Comparison of ENCODE assay signal across 8 mouse cellular contexts in genomic region chrX:157547082-157547481, GRCm38 (mm10). TPM values are rescaled to one million over a fixed set of nuclear protein-coding genes. Genes with fewer than 3 reads are reported as not detected.
DNase-seq lines count a peak whose midpoint lies in the region; ATAC-seq lines count a peak whose summit lies in the region.
"Had no signal": no experiment of that assay in that cellular context is flagged by ENCODE, and none has a peak within 500 bp of the region (broad histone marks: within the 10 kb centered on the region; RNA-seq: fewer than 3 reads in every experiment).

No protein-coding gene starts in this region.

- H3K4me3 ChIP-seq in forebrain, embryonic 13.5 days = no peak overlapping the region
- no peak overlapping the region for H3K4me3 ChIP-seq in midbrain, embryonic 14.5 days (replicated peaks; ENCODE audit: low read depth, low read length)
- H3K4me3 ChIP-seq: layer of hippocampus, adult 2 months had no signal

- H3K4me2 ChIP-seq in forebrain, embryonic 13.5 days = no peak overlapping the region
- H3K4me2 ChIP-seq in midbrain, embryonic 14.5 days (ENCODE audit: low read length) = no peak overlapping the region

- H3K9ac ChIP-seq in forebrain, embryonic 13.5 days = no peak overlapping the region
- no peak overlapping the region for H3K9ac ChIP-seq in midbrain, embryonic 14.5 days (replicated peaks; ENCODE audit: low read length)

- H3K9me3 ChIP-seq in forebrain, embryonic 13.5 days (replicated peaks) = no peaks in the 10 kb centered on the region
- no peaks in the 10 kb centered on the region for H3K9me3 ChIP-seq in midbrain, embryonic 14.5 days (ENCODE audit: control insufficient read depth, low read length)

- ATAC-seq in forebrain, embryonic 13.5 days = peak; percentile 67; the same call in 1 of the 2 replicates
- peak; percentile 62; the same call in 1 of the 2 replicates for ATAC-seq in midbrain, embryonic 14.5 days (ENCODE audit: low FRiP score, low TSS enrichment)

- H3K36me3 ChIP-seq in forebrain, embryonic 13.5 days (ENCODE audit: poor library complexity, severe bottlenecking) = peaks cover under 1% of the 10 kb centered on the region; the same call in 1 of the 2 replicates
- no peaks in the 10 kb centered on the region for H3K36me3 ChIP-seq in midbrain, embryonic 14.5 days (ENCODE audit: control insufficient read depth, insufficient read depth, low read length)

- no peak overlapping the region for H3K27ac ChIP-seq in forebrain, embryonic 13.5 days
- H3K27ac ChIP-seq in midbrain, embryonic 14.5 days (replicated peaks; ENCODE audit: low read depth, low read length) = 0 out of 2 replicates have a peak overlapping the region, but pooled peaks have one; percentile 20
- H3K27ac ChIP-seq: layer of hippocampus, adult 2 months had no signal

- peak; percentile 2 for DNase-seq in brain, embryonic 18.5 days (ENCODE audit: low read depth, low spot score)
- peak; percentile 39 for DNase-seq in kidney, postnatal 14 days
- peak; percentile 48 for DNase-seq in midbrain, embryonic 14.5 days
- DNase-seq in cerebellum, postnatal 36 days = no peak
- DNase-seq in cerebellum, postnatal 25 days = no peak
- DNase-seq in right cerebral cortex, postnatal 14 days = no peak

- WGBS in forebrain, embryonic 13.5 days = 21% methylated on average over 3 of the region's 3 CpGs
- WGBS in midbrain, embryonic 14.5 days = 24% methylated on average over 3 of the region's 3 CpGs

- no peaks in the 10 kb centered on the region for H3K27me3 ChIP-seq in forebrain, embryonic 13.5 days
- H3K27me3 ChIP-seq in midbrain, embryonic 14.5 days (ENCODE audit: control insufficient read depth, insufficient read depth, low read length) = no peaks in the 10 kb centered on the region

- H3K4me1 ChIP-seq in forebrain, embryonic 13.5 days = no peaks in the 10 kb centered on the region
- no peaks in the 10 kb centered on the region; the same call in 1 of the 2 replicates for H3K4me1 ChIP-seq in midbrain, embryonic 14.5 days (ENCODE audit: control insufficient read depth, insufficient read depth, low read length)

RNA-seq across cellular contexts. Expression of gene Yy2, which starts 21.7 kb away (rescaled TPM):
- polyA plus RNA-seq in forebrain, embryonic 13.5 days (2015; fragmentation: Nextera tagmentation; extraction: Ambion mirVana) = 4.1 and 6.1 TPM in 2 replicates
- 2.1 and 2.2 TPM in 2 replicates for polyA plus RNA-seq in midbrain, embryonic 14.5 days (2014; fragmentation: Nextera tagmentation; extraction: Ambion mirVana)

RNA-seq across cellular contexts. Expression of gene Mbtps2, which starts 51.4 kb away (rescaled TPM):
- 26.1 and 26.7 TPM in 2 replicates for polyA plus RNA-seq in forebrain, embryonic 13.5 days (2015; fragmentation: Nextera tagmentation; extraction: Ambion mirVana)
- 22.1 and 31.6 TPM in 2 replicates for polyA plus RNA-seq in midbrain, embryonic 14.5 days (2014; fragmentation: Nextera tagmentation; extraction: Ambion mirVana)

RNA-seq across cellular contexts. Expression of gene Sms, which starts 55.0 kb away (rescaled TPM):
- polyA plus RNA-seq in forebrain, embryonic 13.5 days (2015; fragmentation: Nextera tagmentation; extraction: Ambion mirVana) = 120 and 139 TPM in 2 replicates
- polyA plus RNA-seq in midbrain, embryonic 14.5 days (2014; fragmentation: Nextera tagmentation; extraction: Ambion mirVana) = 143 and 146 TPM in 2 replicates

Comparison
In these comparisons a context has a peak if more than half of its experiments do, and no peak if none do; other contexts are left out.
1. DNase-seq: peak in brain, embryonic 18.5 days (single experiment), kidney, postnatal 14 days (single experiment) and midbrain, embryonic 14.5 days (single experiment); none in cerebellum, postnatal 36 days (0 of 2), cerebellum, postnatal 25 days (0 of 2) and right cerebral cortex, postnatal 14 days (single experiment).